Mouse (Mus musculus) thymus, postnatal 14 days (tissue): ENCODE measurements around the gene Dera.

ENCODE experiments used
- DNase-seq: peaks from one replicate; pipeline ENCODE4 v3.0.0; 2021

The Dera gene

DNA sequence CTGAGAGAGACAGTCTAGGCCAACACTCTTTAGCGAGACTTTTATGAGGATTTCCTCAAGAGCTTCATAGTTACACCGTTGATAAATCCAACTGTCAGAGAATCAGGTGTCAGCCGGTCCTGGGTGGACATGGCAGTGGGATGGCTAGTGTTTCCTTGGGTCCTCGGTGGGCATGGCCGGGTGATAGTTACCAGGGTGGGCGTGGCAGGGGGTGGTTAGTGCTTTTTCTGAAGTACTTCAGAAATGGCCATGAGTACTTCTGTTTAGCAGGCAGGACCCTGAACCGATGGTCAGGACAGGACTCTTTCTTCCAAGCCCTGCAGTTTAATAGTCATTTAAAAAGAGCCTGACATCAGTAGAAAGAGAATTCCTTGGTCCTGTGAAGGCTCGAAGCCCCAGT, 52.5 kb downstream of the Dera start:
- no peak for DNase-seq

GRCm38 (mm10) chr6:137807296-137807695, 53.0 kb downstream of the Dera start:
- no peak for DNase-seq

DNA sequence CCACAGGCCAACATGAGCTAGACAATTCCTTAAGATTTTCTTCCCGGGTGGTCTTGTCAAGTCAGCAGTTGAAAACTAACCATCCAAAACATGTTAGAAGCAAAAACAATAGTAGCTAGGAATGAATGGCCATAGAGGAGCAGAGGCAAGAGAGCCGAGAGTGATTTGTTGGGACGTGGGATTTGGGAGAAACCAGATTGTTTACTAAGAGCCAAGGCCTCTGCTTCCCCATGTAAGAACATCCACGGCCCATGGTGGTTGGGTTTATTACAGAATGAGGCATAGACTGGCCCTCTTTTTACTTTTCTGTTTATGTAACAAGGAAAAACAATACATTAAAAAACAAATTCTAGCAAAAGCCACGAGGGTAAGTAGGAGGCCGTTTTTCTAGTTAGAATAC, 54.4 kb downstream of the Dera start:
- no peak for DNase-seq

- no peak for DNase-seq
Observed at GRCm38 (mm10) chr6:137810136-137810535, 55.8 kb downstream of the Dera start.

GRCm38 (mm10) chr6:137814006-137814405, 59.7 kb downstream of the Dera start:
- no peak for DNase-seq

- DNase-seq, result no peak
Observed at GRCm38 (mm10) chr6:137816508-137816907, 62.2 kb downstream of the Dera start.

- DNase-seq, result no peak
Observed at GRCm38 (mm10) chr6:137822550-137822949, 68.2 kb downstream of the Dera start.

GRCm38 (mm10) chr6:137824046-137825021, 70.0 kb downstream of the Dera start:
- no peak for DNase-seq

DNA sequence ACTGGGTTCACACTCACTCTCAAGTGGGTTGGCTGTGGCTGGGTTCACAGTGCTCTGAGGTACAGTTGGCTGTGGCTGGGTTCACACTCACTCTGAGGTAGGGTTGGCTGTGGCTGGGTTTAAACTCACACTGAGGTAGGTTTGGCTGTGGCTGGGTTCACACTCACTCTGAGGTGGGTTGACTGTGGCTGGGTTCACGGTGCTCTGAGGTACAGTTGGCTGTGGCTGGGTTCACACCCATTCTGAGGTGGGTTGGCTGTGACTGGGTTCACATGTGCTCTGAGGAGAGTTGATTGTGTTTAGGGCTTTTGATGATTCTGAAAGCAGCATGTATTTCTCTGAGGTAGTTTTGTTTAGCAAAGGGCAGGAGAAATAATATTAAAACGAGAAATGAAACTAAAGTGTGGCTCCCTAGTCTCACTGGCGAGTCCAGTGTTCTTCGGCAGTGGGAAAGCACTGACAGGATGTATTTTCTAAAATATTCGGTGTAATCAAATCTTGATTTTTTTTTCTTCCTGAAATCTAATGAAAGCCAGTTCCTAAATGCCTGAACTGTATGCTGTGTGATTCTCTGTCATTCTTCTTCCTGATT, 70.8 kb downstream of the Dera start:
- no peak for DNase-seq

- no peak for DNase-seq
Observed at GRCm38 (mm10) chr6:137829056-137829776, 74.9 kb downstream of the Dera start.

GRCm38 (mm10) chr6:137836799-137837198, 82.5 kb downstream of the Dera start:
- no peak for DNase-seq

GRCm38 (mm10) chr6:137843337-137843736, 89.0 kb downstream of the Dera start:
- DNase-seq, result no peak

DNA sequence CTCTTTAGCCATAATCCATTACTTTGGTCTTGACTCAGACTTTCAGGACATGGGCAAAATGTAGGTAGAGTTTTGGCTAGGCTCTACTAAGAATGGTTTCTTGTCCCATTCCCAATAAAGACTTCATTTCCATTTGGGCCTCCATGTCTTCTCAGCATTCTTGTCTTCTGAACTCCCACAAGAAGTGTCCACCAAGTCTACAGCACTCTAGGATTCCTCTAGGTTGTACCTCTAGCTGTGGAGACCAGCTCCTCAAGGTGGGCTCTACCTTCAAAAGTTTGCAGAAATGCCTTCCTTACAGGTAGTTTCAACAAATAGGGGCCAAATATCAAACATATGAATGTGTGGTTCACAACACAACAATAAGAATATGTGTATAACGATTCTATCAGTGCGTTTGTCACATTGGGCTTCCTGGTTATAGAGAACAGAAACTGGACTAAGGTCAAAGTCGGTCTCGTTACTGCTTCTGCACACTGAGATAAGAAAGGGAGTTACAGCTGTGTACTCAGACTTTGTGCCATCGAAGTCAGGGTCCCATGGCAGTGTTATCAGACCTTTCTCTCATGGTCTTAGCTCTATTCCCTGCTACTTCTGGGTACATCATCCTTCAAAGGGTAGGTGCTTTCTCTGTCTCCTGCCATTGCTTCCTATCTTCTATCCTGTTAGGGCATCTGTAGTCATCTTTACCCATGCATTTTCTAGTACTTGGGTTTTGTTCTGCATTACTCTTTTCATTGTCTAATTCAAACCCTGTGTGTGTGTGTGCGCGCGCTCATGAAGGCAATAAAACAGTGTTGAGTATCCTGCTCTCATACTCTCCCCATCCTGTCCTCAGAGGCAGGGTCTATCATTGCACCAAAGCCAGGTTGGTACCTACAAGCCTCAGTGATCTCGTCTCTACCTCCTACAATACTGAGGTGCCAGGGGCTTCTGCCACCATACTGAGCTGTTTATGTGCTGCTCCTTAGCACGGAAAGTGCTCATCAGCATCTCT, 103.2 kb downstream of the Dera start:
- DNase-seq, result no peak

GRCm38 (mm10) chr6:137869903-137870580, 115.7 kb downstream of the Dera start:
- no peak for DNase-seq

- DNase-seq, result no peak
Observed at GRCm38 (mm10) chr6:137870667-137871066, 116.3 kb downstream of the Dera start.

DNA sequence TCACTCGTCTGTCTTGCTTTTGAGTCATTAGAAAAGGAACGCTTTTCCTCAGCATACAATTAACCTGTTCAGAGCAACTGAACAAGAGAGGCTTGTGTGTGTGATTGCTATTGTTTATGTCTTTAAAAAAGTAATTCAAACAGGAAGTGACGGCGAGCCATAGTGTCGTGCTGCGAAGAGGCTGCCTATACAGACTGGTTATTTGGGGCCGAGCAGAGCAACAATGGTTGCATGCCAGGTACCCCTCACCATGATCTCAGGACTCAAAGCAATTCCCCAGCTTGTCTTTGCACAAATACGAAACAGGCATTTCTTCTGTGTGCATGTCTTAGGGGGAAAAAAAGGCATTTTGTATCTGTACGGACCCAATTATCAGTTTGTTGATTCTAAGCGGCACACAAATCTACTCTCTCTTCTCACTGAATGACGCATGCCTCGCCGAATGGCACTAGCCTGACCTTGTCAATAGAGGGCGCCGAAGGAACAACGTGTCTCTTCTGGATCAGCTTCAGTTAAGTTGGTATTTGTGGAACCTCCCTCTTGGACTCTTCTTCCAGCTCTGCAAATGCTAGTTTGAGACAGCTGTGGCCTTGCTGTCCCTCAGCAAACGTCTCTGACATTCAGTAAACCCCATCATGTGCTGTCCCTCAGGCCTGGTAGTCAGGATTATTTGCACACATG, 117.8 kb downstream of the Dera start:
- peak; percentile 14 for DNase-seq

DNA sequence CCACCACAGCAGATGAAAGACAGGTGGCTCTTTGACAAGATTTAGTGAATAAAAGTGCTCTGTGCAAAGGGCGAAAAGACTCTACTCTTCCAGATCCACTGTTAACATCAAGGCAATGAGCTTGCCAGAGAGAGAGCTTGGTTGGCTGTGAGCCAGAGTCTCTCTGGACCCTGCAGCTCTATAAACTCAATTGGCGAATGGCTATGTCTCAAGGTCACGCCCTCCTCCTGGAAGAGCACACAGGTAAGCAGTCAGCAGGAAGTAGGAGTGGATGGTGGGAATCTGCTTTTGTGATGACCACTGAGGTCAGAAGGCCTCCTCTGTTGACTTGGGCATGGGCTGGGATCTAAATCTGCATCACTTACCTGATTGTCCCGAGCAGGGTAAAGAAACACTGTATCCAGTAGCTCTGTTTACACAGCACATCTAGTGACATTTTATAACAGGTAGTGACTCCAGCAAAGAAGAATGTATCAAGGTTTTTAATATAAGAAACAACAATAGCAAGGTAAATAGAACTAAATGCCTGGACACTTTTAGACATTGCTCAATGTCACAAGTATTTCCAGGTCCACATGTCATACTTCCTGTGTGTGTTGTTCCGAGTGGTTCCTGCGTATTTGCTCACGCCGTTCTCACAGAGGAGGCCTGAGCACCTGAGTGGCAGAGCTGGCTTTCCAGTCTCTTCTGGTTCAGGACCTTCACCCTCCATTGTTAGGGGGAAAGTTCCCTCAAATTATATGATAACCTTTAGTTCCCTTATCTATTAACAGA, 120.3 kb downstream of the Dera start:
- DNase-seq, result no peak

GRCm38 (mm10) chr6:137885644-137886043, 131.3 kb downstream of the Dera start:
- no peak for DNase-seq

- no peak for DNase-seq
Observed at GRCm38 (mm10) chr6:137886210-137886979, 132.0 kb downstream of the Dera start.
